Mouse (Mus musculus) C3H10T1/2 (cell line): ENCODE measurements around the gene Mef2b. TPM values are rescaled to one million over a fixed set of nuclear protein-coding genes. Genes with fewer than 3 reads are reported as not detected.

ENCODE experiments used
- polyA plus RNA-seq, 2 experiments: library from polyadenylated mRNA; unstranded; fragments of >200 nt; fragmentation: generic; extraction: Trizol; gene quantifications; one replicate each; pipeline ENCODE4 v1.2.1; 2012; ENCODE audit warnings: missing spikeins in 2 of 2

The Mef2b gene
- under 1 TPM; 0.19 to 0.79 TPM for polyA plus RNA-seq

GRCm38 (mm10) chr8:70139026-70139857 lies at the start of gene Mef2b, which contains the start of the genes Rfxank and Borcs8:
Mef2b (plus strand) TSS chr8:70139711.
Rfxank (minus strand) TSS chr8:70139154.
Borcs8 (plus strand) TSS chr8:70139499.

GRCm38 (mm10) chr8:70120667-70121066 lies 18.8 kb upstream of the Mef2b start, which contains the start of gene Ncan:
Ncan (minus strand) TSS chr8:70120873.

GRCm38 (mm10) chr8:70131166-70131883 lies 8.2 kb upstream of the Mef2b start, which contains the start of gene Nr2c2ap:
Nr2c2ap (plus strand) TSS chr8:70131333.

GRCm38 (mm10) chr8:70172043-70172681 lies 32.7 kb downstream of the Mef2b start, which contains the start of gene Tmem161a:
Tmem161a (plus strand) TSS chr8:70172356.

GRCm38 (mm10) chr8:70212112-70213055 lies 72.9 kb downstream of the Mef2b start, which contains the start of gene Slc25a42:
Slc25a42 (minus strand) TSS chr8:70212305.

Other genes with a start within 250 kb of the Mef2b start
- under 1 TPM; 0.13 to 0.72 TPM for gene Tssk6, start 237.5 kb upstream of the Mef2b start, polyA plus RNA-seq
- 100 to 1,000 TPM; 233 to 235 TPM for gene Ndufa13, start 237.2 kb upstream of the Mef2b start, polyA plus RNA-seq
- 10 to 100 TPM in 1 of 2 experiments, 1 to 10 TPM in 1; 8.5 to 22.4 TPM for gene Yjefn3, start 237.0 kb upstream of the Mef2b start, polyA plus RNA-seq
- 10 to 100 TPM; 18.8 to 24.7 TPM for gene Gatad2a, start 143.3 kb upstream of the Mef2b start, polyA plus RNA-seq
- gene Mau2, start 97.0 kb upstream of the Mef2b start, polyA plus RNA-seq = 10 to 100 TPM in 1 of 2 experiments, 1 to 10 TPM in 1; 8.4 to 34.1 TPM
- 10 to 100 TPM; 24.7 to 34.4 TPM for gene Sugp1, start 96.9 kb upstream of the Mef2b start, polyA plus RNA-seq
- 1 to 10 TPM in 1 of 2 experiments, under 1 TPM in 1; 0.15 to 1.4 TPM for gene Tm6sf2, start 66.8 kb upstream of the Mef2b start, polyA plus RNA-seq
- 1 to 10 TPM in 1 of 2 experiments, under 1 TPM in 1; 0.66 to 1.2 TPM for gene Hapln4, start 56.3 kb upstream of the Mef2b start, polyA plus RNA-seq
- under 1 TPM; under 0.01 to 0.06 TPM for gene Ncan, start 18.8 kb upstream of the Mef2b start, polyA plus RNA-seq
- gene Nr2c2ap, start 8.4 kb upstream of the Mef2b start, polyA plus RNA-seq = 10 to 100 TPM; 28.9 to 68.0 TPM
- gene Rfxank, start 557 bp upstream of the Mef2b start, polyA plus RNA-seq = 10 to 100 TPM in 1 of 2 experiments, 1 to 10 TPM in 1; 7.9 to 19.7 TPM
- 10 to 100 TPM; 44.4 to 92.4 TPM for gene Borcs8, start 212 bp upstream of the Mef2b start, polyA plus RNA-seq
- gene Tmem161a, start 32.6 kb downstream of the Mef2b start, polyA plus RNA-seq = 10 to 100 TPM; 20.8 to 81.8 TPM
- gene Slc25a42, start 72.6 kb downstream of the Mef2b start, polyA plus RNA-seq = 10 to 100 TPM in 1 of 2 experiments, under 1 TPM in 1; 0.89 to 18.9 TPM
- 10 to 100 TPM in 1 of 2 experiments, 1 to 10 TPM in 1; 10.0 to 33.2 TPM for gene Sugp2, start 94.5 kb downstream of the Mef2b start, polyA plus RNA-seq
- 10 to 100 TPM; 33.5 to 33.9 TPM for gene Armc6, start 94.8 kb downstream of the Mef2b start, polyA plus RNA-seq
- gene Homer3, start 143.1 kb downstream of the Mef2b start, polyA plus RNA-seq = 10 to 100 TPM; 28.6 to 58.1 TPM
- gene Ddx49, start 162.8 kb downstream of the Mef2b start, polyA plus RNA-seq = 10 to 100 TPM; 61.1 to 69.1 TPM
- gene Cope, start 162.8 kb downstream of the Mef2b start, polyA plus RNA-seq = 100 to 1,000 TPM; 192 to 229 TPM
- gene Cers1, start 176.1 kb downstream of the Mef2b start, polyA plus RNA-seq = 1 to 10 TPM in 1 of 2 experiments, under 1 TPM in 1; 0.94 to 8.5 TPM
- gene Gdf1, start 190.1 kb downstream of the Mef2b start, polyA plus RNA-seq = 1 to 10 TPM; 1.5 to 8.3 TPM
- gene Upf1, start 213.6 kb downstream of the Mef2b start, polyA plus RNA-seq = 10 to 100 TPM in 1 of 2 experiments, 1 to 10 TPM in 1; 9.7 to 46.9 TPM
- gene Comp, start 233.8 kb downstream of the Mef2b start, polyA plus RNA-seq = 1 to 10 TPM in 1 of 2 experiments, under 1 TPM in 1; 0.02 to 2.4 TPM